Mouse (Mus musculus): ENCODE measurements at regions not wholly inside any gene's neighbourhood (a gene's known extent, or its start where the extent isn't known, plus 50 kb on each side); places are given as distances from the start of the nearest gene placed in this dataset.
A peak's percentile ranks its signal among the peaks of the same experiment; 100 is the strongest.

- H3K4me2 ChIP-seq (ENCODE audit: low read length) = no peak overlapping the region
- H3K4me3 ChIP-seq (ENCODE audit: control insufficient read depth in 1 of 2, insufficient read depth in 1 of 2, low read depth in 1 of 2, low read length in 2 of 2) = no peak overlapping the region
- H3K9ac ChIP-seq (ENCODE audit: low read length) = no peak overlapping the region
- no peak overlapping the region for H3K27ac ChIP-seq (replicated peaks in 1 of 2; ENCODE audit: control insufficient read depth in 1 of 2, insufficient read depth in 1 of 2, low read depth in 2 of 2, low read length in 2 of 2)
- peak; percentile 60 for ATAC-seq (ENCODE audit: insufficient number of reproducible peaks, insufficient read depth, low FRiP score, low read depth)
- H3K4me1 ChIP-seq (ENCODE audit: control insufficient read depth in 2 of 2, insufficient read depth in 2 of 2, low read length in 2 of 2) = peaks cover 0 to 21% of the 10 kb centered on the region in 2 experiments; a peak in 2 of 4 replicates
- no peaks in the 10 kb centered on the region for H3K9me3 ChIP-seq (ENCODE audit: control insufficient read depth, low read length)
- H3K27me3 ChIP-seq (ENCODE audit: control insufficient read depth, insufficient read depth, low read length) = no peaks in the 10 kb centered on the region
- WGBS = 27% methylated on average over 3 of the region's 3 CpGs
- no peaks in the 10 kb centered on the region for H3K36me3 ChIP-seq (ENCODE audit: control insufficient read depth, insufficient read depth, low read length)
Measured at GRCm38 (mm10) chr8:4411126-4411525, 81.7 kb upstream of the Cers4 start.

- Histone ChIP-seq H3K36me3 (ENCODE audit: control insufficient read depth, insufficient read depth, low read length) (no peaks in the 10 kb centered on the region), H3K9me3 (ENCODE audit: control insufficient read depth, low read length) (no peaks in the 10 kb centered on the region), H3K27ac (replicated peaks in 1 of 2; ENCODE audit: control insufficient read depth in 1 of 2, insufficient read depth in 1 of 2, low read depth in 2 of 2, low read length in 2 of 2) (no peak overlapping the region), H3K27me3 (ENCODE audit: control insufficient read depth, insufficient read depth, low read length) (no peaks in the 10 kb centered on the region), H3K4me3 (ENCODE audit: control insufficient read depth in 1 of 2, insufficient read depth in 1 of 2, low read depth in 1 of 2, low read length in 2 of 2) (no peak overlapping the region), H3K9ac (ENCODE audit: low read length) (no peak overlapping the region), H3K4me2 (ENCODE audit: low read length) (no peak overlapping the region), H3K4me1 (ENCODE audit: control insufficient read depth in 2 of 2, insufficient read depth in 2 of 2, low read length in 2 of 2) (peaks cover 0 to 21% of the 10 kb centered on the region in 2 experiments; a peak in 2 of 4 replicates)
- whole genome bisulfite sequencing = 72% methylated on average over 2 of the region's 2 CpGs
- ATAC-seq (ENCODE audit: insufficient number of reproducible peaks, insufficient read depth, low FRiP score, low read depth) = no peak
Measured at GRCm38 (mm10) chr8:4411836-4412235, 81.0 kb upstream of the Cers4 start.

GRCm38 (mm10) chr8:4413206-4413605 lies 79.6 kb upstream of the Cers4 start:
- Histone ChIP-seq H3K4me1 (ENCODE audit: control insufficient read depth in 2 of 2, insufficient read depth in 2 of 2, low read length in 2 of 2) (peaks cover 0 to 18% of the 10 kb centered on the region in 2 experiments; a peak in 2 of 4 replicates), H3K4me3 (ENCODE audit: control insufficient read depth in 1 of 2, insufficient read depth in 1 of 2, low read depth in 1 of 2, low read length in 2 of 2) (no peak overlapping the region), H3K27me3 (ENCODE audit: control insufficient read depth, insufficient read depth, low read length) (no peaks in the 10 kb centered on the region), H3K36me3 (ENCODE audit: control insufficient read depth, insufficient read depth, low read length) (no peaks in the 10 kb centered on the region), H3K4me2 (ENCODE audit: low read length) (no peak overlapping the region), H3K9ac (ENCODE audit: low read length) (no peak overlapping the region), H3K9me3 (ENCODE audit: control insufficient read depth, low read length) (no peaks in the 10 kb centered on the region), H3K27ac (replicated peaks in 1 of 2; ENCODE audit: control insufficient read depth in 1 of 2, insufficient read depth in 1 of 2, low read depth in 2 of 2, low read length in 2 of 2) (no peak overlapping the region)
- ATAC-seq (ENCODE audit: insufficient number of reproducible peaks, insufficient read depth, low FRiP score, low read depth) = no peak
- WGBS = 52% methylated on average over 6 of the region's 6 CpGs

GRCm38 (mm10) chr8:4413764-4414163 lies 79.1 kb upstream of the Cers4 start:
- Histone ChIP-seq H3K9ac (ENCODE audit: low read length) (no peak overlapping the region), H3K36me3 (ENCODE audit: control insufficient read depth, insufficient read depth, low read length) (no peaks in the 10 kb centered on the region), H3K4me3 (ENCODE audit: control insufficient read depth in 1 of 2, insufficient read depth in 1 of 2, low read depth in 1 of 2, low read length in 2 of 2) (no peak overlapping the region), H3K27me3 (ENCODE audit: control insufficient read depth, insufficient read depth, low read length) (no peaks in the 10 kb centered on the region), H3K9me3 (ENCODE audit: control insufficient read depth, low read length) (no peaks in the 10 kb centered on the region), H3K4me1 (ENCODE audit: control insufficient read depth in 2 of 2, insufficient read depth in 2 of 2, low read length in 2 of 2) (peaks cover 0 to 18% of the 10 kb centered on the region in 2 experiments; a peak in 2 of 4 replicates), H3K27ac (replicated peaks in 1 of 2; ENCODE audit: control insufficient read depth in 1 of 2, insufficient read depth in 1 of 2, low read depth in 2 of 2, low read length in 2 of 2) (no peak overlapping the region), H3K4me2 (ENCODE audit: low read length) (no peak overlapping the region)
- ATAC-seq (ENCODE audit: insufficient number of reproducible peaks, insufficient read depth, low FRiP score, low read depth) = no peak
- WGBS = 33% methylated on average over 4 of the region's 4 CpGs

GRCm38 (mm10) chr8:4417141-4417540 lies 75.7 kb upstream of the Cers4 start:
- H3K9ac ChIP-seq (ENCODE audit: low read length) = no peak overlapping the region
- H3K27ac ChIP-seq (replicated peaks in 1 of 2; ENCODE audit: control insufficient read depth in 1 of 2, insufficient read depth in 1 of 2, low read depth in 2 of 2, low read length in 2 of 2) = no peak overlapping the region
- H3K4me3 ChIP-seq (ENCODE audit: control insufficient read depth in 1 of 2, insufficient read depth in 1 of 2, low read depth in 1 of 2, low read length in 2 of 2) = no peak overlapping the region
- 62% methylated on average over 3 of the region's 3 CpGs for WGBS
- H3K27me3 ChIP-seq (ENCODE audit: control insufficient read depth, insufficient read depth, low read length) = no peaks in the 10 kb centered on the region
- no peak overlapping the region for H3K4me2 ChIP-seq (ENCODE audit: low read length)
- no peak for ATAC-seq (ENCODE audit: insufficient number of reproducible peaks, insufficient read depth, low FRiP score, low read depth)
- no peaks in the 10 kb centered on the region for H3K9me3 ChIP-seq (ENCODE audit: control insufficient read depth, low read length)
- no peaks in the 10 kb centered on the region for H3K36me3 ChIP-seq (ENCODE audit: control insufficient read depth, insufficient read depth, low read length)
- H3K4me1 ChIP-seq (ENCODE audit: control insufficient read depth in 2 of 2, insufficient read depth in 2 of 2, low read length in 2 of 2) = peaks cover 0 to 5% of the 10 kb centered on the region in 2 experiments; a peak in 1 of 4 replicates

GRCm38 (mm10) chr8:4433161-4433560 lies 59.7 kb upstream of the Cers4 start:
- Histone ChIP-seq H3K27ac (replicated peaks in 1 of 2; ENCODE audit: control insufficient read depth in 1 of 2, insufficient read depth in 1 of 2, low read depth in 2 of 2, low read length in 2 of 2) (no peak overlapping the region), H3K9me3 (ENCODE audit: control insufficient read depth, low read length) (no peaks in the 10 kb centered on the region), H3K4me1 (ENCODE audit: control insufficient read depth in 2 of 2, insufficient read depth in 2 of 2, low read length in 2 of 2) (no peaks in the 10 kb centered on the region), H3K9ac (ENCODE audit: low read length) (no peak overlapping the region), H3K36me3 (ENCODE audit: control insufficient read depth, insufficient read depth, low read length) (no peaks in the 10 kb centered on the region), H3K27me3 (ENCODE audit: control insufficient read depth, insufficient read depth, low read length) (no peaks in the 10 kb centered on the region), H3K4me3 (ENCODE audit: control insufficient read depth in 1 of 2, insufficient read depth in 1 of 2, low read depth in 1 of 2, low read length in 2 of 2) (no peak overlapping the region), H3K4me2 (ENCODE audit: low read length) (no peak overlapping the region)
- WGBS = 81% methylated on average over 2 of the region's 2 CpGs
- no peak for ATAC-seq (ENCODE audit: insufficient number of reproducible peaks, insufficient read depth, low FRiP score, low read depth)

GRCm38 (mm10) chr8:4436546-4436945 lies 56.3 kb upstream of the Cers4 start:
- Histone ChIP-seq H3K4me3 (ENCODE audit: control insufficient read depth in 1 of 2, insufficient read depth in 1 of 2, low read depth in 1 of 2, low read length in 2 of 2) (no peak overlapping the region), H3K9me3 (ENCODE audit: control insufficient read depth, low read length) (no peaks in the 10 kb centered on the region), H3K4me2 (ENCODE audit: low read length) (no peak overlapping the region), H3K9ac (ENCODE audit: low read length) (no peak overlapping the region), H3K36me3 (ENCODE audit: control insufficient read depth, insufficient read depth, low read length) (no peaks in the 10 kb centered on the region), H3K27ac (replicated peaks in 1 of 2; ENCODE audit: control insufficient read depth in 1 of 2, insufficient read depth in 1 of 2, low read depth in 2 of 2, low read length in 2 of 2) (no peak overlapping the region), H3K27me3 (ENCODE audit: control insufficient read depth, insufficient read depth, low read length) (no peaks in the 10 kb centered on the region), H3K4me1 (ENCODE audit: control insufficient read depth in 2 of 2, insufficient read depth in 2 of 2, low read length in 2 of 2) (no peaks in the 10 kb centered on the region)
- 82% methylated on average over 3 of the region's 3 CpGs for WGBS
- ATAC-seq (ENCODE audit: insufficient number of reproducible peaks, insufficient read depth, low FRiP score, low read depth) = no peak
